Mouse (Mus musculus): ENCODE results near the gene Pold3.

DNA sequence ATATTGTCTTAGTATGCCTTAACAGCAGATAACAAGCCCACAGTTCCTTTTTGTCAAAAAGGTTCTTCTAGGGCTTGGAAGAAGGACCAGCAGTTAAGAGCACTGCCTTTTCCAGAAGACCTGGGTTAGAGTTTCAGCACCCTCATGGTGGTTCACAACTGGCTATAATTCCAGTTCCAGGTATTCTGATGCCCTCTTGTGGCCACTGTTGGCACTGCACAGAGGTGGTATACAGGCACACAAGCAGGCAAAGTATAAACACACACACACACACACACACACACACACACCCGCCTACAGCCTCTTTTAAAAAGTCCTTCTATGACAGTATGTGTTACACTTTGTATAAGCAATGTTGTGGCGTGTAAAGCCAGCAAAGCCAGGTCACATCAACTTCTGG, 2.8 kb upstream of the Pold3 start:
- TF ChIP-seq GATA1 (IDR thresholded peaks at IDR 0.05; ENCODE audit: low read length) (no peak), TAL1 (IDR thresholded peaks at IDR 0.05; ENCODE audit: low read length) (no peak)

All from erythroblast, embryonic 14.5 days (primary cell).